Mouse (Mus musculus) natural killer cell, adult 2 months (primary cell): Measurements from ENCODE around the gene Fndc8.
"Not testable (repeated sequence)": the region's sequence is repeated elsewhere in the genome, so short reads cannot be mapped to it uniquely, and the experiment has no call there.

Source experiments
- DNase-seq, 2 experiments: peaks; one replicate each; pipeline ENCODE4 v3.0.0; 2022; ENCODE audit warnings: low spot score in 2 of 2

Fndc8 gene

DNA sequence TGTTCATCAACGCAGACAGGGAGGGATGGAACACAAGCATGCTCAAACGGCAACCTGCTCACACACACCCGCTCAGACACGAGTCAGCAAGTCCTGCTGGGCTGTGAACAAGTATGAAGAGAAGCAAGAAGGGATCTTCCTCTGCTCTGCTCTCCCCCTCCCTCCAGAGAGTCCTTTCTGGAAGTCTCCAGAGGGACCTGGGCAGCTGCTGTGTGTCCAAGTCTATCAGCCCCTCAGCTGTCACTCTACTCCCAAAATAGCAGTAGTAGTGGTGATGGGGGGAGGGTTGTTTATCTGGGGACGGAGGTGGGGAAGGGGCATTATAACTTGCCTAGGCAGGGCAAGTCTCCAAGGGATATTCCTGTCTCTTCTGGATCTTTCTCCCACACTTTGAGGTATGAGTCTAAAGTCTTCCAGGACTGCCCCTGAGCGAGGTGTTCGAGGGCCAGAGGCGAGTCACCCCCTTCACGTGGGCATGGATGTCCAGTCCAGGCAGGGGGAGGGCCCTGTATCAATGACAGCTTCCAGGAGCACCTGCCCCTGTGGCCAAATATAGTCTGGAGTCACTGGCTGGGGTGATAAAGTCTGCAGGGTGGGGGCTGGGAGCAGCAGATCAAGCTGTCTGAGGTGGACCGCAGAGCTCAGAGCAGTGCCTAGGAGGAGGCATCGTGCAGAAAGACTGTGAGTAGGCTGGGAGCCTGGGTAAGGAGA, 18.9 kb downstream of the Fndc8 start:
- DNase-seq: no peak

DNA sequence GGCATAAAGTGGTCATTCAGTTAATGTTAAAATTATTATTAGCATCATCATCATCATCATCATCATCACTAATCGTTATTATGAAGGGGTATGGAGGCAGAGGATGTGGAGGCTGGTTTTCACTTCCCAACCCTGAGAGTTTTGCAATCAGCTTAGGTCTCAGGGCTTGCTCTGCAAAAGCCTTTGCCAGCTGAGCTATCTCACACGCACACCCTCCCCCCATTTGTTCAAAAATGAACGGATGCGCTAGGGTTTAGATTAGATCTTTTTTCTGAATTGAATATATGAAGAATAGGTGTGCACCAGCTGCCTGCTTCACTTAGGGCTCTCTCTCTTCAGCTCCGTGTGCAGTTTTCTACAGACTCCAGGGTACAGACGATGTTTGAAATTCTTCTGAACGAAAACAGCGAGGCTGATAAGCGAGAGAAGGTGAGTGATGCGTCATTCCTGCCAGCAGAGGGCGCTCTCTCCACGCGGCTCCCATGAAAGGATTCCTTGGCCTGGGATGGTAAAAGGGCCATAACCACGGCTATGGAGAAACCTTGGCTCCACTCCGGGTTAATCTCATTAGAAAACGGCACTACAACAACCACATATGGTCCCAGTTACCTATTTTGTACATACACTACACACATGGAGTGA, 22.9 kb downstream of the Fndc8 start:
- peak; percentile 37 to 67 for DNase-seq

DNA sequence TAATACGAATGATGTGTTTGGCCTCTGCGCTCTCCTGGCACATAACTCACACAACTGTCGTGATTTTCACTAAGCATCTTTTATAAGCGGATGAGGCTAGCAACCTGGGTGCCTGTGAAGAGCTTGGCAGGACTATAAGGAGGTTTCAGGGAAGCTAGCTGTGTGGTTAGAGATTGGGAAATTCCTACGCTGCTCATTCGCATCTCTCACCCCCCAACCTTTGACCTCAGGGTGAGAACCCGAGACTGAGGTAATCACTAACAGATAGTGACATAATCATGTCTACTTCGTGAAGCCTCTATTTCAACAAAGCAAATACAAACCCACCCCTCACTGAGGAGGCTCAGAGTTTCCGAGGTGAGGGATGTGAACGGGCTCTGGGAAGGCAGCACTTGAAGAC, 28.8 kb downstream of the Fndc8 start:
- DNase-seq: no peak

DNA sequence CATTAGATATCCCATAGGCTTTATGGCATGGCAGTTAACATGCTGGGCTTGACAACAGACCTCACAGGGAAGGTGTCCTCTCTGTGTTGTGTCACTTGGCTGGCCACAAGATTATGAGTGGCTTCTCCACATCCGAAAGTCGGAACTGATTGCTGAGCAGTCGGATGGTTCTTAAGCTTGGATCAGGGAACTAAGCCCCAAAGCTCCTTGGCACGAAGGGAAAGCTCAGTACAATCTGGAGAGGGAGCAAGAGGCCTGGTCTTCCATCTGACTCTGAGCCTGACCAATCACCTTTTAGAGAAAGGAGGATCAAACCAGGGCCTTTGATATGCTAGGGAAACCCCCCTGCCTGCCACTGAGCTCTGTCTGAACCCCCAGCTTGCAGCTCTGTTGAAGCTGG, 29.8 kb downstream of the Fndc8 start:
- DNase-seq: no peak

DNA sequence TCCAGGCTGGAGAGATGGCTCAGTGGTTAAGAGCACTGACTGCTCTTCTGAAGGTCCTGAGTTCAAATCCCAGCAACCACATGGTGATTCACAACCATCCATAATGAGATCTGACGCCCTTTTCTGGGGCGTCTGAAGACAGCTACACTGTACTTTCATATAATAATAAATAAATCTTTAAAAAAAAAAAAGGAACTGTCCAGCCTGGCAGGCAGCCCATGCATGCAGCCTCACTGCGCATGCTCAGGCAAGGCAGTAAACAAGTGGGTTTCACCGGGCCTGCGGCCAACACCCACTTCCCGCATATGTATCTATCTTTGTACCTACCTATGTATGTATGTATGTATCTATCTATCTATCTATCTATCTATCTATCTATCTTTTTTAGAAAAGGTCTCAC, 32.0 kb downstream of the Fndc8 start:
- not testable (repeated sequence) for DNase-seq

DNA sequence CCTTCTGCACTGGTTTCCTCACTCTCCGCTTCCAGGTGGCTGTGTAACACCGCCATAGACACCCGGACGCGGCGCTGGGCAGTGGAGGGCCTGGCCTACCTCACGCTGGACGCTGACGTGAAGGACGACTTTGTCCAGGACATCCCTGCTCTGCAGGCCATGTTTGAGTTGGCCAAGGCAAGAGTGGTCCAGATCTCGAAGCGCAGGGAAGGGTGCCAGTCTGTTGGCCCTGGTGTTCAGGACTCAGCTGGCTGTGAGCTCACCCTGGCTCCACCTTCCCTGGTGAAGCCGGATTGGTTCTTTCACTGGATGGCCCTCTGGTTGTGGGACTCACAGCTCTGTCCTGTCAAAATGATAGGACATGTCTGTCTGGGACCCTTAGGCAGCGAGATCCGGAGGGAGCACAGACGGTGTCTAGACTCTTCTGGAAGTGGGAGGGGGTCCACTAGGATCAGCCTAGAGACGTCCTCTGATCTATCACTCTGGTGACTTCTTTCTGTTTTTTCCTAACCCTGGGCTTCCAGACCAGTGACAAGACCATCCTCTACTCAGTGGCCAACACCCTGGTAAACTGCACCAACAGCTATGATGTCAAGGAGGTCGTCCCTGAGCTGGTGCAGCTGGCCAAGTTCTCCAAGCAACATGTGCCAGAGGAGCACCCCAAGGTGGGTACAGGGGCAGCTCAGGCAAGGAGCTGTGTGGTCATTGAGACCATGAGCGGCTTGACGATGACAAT, 37.1 kb downstream of the Fndc8 start:
- no peak for DNase-seq

DNA sequence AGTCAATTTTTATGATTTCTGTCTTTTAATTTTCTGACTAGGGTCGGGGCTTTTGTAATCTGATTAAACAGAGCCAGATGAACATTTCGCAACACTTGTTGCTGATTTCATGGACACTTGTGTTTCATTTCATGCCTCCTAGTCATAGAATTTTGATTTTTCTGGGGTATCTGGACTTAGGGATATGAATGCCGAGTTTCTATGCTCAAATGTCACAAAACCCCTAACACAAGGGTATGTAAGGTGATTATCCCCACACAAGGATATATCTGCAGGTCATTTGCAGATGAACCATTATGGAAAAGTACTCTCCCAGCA, 37.7 kb downstream of the Fndc8 start:
- no peak for DNase-seq

DNA sequence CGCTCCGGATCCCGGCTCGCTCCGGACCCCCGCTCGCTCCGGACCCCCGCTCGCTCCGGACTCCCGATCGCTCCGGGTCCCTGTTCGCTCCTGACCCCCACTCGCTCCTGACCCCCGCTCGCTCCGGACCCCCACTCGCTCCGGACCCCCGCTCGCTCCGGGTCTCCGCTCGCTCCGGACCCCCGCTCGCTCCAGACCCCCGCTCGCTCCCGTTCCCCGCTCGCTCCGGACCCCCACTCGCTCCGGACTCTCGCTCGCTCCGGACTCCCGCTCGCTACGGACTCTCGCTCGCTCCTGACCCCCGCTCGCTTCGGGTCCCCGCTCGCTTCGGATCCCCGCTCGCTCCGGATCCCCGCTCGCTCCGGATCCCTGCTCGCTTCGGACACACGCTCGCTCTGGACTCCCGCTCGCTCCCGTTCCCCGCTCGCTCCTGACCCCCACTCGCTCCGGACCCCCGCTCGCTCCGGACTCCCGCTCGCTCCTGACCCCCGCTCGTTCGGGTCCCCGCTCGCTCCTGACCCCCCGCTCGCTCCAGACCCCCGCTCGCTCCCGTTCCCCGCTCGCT, 38.5 kb downstream of the Fndc8 start:
- not testable (repeated sequence) for DNase-seq

DNA sequence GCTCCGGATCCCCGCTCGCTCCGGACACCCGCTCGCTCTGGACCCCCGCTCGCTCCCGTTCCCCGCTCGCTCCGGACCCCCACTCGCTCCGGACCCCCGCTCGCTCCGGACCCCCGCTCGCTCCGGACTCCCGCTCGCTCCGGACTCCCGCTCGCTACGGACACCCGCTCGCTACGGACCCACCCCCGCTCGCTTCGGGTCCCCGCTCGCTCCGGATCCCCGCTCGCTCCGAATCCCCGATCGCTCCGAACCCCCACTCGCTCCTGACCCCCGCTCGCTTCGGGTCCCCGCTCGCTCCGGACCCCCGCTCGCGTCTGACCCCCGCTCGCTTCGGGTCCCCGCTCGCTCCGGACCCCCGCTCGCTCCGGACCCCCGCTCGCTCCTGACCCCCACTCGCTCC, 39.2 kb downstream of the Fndc8 start:
- not testable (repeated sequence) for DNase-seq

DNA sequence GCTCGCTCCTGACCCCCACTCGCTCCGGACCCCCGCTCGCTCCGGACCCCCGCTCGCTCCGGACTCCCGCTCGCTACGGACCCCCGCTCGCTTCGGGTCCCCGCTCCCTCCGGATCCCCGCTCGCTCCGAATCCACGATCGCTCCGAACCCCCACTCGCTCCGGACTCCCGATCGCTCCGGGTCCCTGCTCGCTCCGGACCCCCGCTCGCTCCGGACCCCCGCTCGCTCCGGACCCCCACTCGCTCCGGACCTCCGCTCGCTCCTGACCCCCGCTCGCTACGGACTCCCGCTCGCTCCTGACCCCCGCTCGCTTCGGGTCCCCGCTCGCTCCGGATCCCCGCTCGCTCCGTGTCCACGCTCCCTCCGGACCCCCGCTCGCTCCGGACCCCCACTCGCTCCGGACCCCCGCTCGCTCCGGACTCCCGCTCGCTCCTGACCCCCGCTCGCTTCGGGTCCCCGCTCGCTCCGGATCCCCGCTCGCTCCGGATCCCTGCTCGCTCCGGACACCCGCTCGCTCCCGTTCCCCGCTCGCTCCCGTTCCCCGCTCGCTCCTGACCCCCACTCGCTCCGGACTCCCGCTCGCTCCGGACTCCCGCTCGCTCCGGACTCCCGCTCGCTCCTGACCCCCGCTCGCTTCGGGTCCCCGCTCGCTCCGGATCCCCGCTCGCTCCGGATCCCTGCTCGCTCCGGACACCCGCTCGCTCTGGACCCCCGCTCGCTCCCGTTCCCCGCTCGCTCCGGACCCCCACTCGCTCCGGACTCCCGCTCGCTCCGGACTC, 39.9 kb downstream of the Fndc8 start:
- not testable (repeated sequence) for DNase-seq

DNA sequence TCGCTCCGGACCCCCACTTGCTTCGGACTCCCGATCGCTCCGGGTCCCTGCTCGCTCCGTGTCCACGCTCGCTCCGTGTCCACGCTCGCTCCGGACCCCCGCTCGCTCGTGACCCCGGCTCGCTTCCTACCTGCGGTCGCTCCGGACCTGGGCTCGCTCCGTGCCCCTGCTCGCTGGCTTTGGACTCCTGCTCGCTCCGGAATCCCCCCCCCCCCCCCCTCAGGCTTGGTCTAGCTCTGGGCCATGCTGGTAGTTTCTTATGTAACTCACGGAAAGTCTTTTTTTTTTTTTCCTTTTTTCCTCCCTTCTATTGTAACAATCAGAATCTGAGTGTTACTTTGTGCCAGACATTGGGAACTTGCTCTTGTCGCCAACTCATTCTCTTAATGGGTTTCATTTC, 41.3 kb downstream of the Fndc8 start:
- no peak for DNase-seq

DNA sequence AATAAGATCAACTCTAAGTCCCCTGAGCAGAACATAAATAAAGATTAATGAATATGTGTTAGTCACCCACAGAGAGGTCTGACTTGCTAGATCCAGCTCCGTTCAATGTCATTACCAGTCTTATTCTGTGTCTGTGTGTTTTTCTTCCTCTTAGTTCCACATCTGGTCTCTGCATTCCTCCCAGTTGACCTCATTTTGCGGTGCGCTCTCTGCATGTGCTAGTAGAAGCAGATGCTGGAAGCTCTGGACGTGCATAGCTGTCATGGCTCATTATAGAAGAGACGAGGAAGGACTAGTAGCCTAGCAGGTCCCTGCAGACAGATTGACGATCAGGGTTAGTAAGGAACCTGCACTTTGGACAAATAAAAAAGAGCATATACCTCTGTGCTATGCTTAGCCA, 51.4 kb downstream of the Fndc8 start:
- DNase-seq: no peak

DNA sequence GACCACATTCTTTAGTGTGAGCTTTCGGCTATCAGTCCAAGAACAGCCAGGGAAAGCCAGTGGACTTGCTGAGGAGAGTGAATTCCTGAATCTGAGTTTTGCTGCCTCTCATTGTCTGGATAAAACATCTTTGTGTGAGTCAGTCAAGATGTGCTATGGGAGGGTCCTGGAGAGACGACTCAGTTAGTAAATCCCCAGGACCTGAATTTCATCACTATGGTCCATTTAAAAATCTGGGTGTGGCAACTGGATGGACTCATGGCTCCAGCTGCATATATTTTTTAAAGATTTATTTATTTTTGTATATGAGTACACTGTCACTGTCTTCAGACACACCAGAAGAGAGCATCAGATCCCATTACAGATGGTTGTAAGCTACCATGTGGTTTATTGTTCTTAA, 53.7 kb downstream of the Fndc8 start:
- DNase-seq: no peak

DNA sequence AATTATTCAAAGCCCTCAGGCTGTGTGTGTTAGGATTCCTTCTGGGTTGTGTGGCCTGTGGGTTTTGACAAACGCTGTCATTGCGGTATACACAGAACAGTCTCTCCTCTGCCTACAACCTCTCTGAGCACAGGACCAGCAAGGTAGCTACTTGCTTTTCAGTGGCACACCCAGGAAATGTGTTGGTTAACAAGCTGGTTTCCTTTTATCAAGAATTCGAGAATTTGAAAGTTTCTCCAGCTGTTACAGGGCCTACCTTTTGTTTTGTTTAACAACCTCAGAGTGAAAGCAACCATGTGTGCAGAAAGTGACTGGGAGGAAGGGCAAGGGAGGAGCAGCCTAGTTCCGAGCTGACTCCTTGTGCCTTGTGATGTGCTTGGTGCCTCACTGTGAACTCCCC, 55.5 kb downstream of the Fndc8 start:
- DNase-seq: peak; percentile 30 to 39

DNA sequence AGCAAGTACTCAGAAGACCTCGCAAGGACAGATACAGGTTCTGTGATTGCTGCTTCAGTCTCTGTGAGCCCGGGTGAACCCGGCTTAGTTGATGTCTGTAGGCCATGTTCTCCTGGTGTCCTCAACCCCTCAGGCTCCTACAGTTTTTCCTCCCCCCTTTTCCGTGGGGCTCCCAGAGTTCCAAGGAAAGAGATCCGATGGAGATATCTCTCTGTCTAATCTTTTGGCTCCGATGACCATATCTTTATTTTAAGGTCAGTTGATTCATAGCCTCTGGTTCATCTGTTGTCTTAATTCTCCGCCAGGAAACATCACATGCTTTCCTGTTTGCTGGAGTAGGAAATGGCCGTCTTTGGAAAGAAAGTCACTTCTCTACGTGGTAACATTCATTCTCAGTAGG, 57.1 kb downstream of the Fndc8 start:
- DNase-seq: no peak
